Mouse (Mus musculus): ENCODE data around the gene Catsper4. TPM values are rescaled to one million over a fixed set of nuclear protein-coding genes. Genes with fewer than 3 reads are reported as not detected.

The Catsper4 gene
- polyA plus RNA-seq, 1 experiment from 2014 or later: not detected

Other genes with a start within 250 kb of the Catsper4 start
- 40.3 and 41.9 TPM in 2 replicates for gene Dhdds, start 226.5 kb downstream of the Catsper4 start, polyA plus RNA-seq (2016; fragmentation: Nextera tagmentation; extraction: Ambion mirVana)
- 21.6 and 25.7 TPM in 2 replicates for gene Lin28a, start 208.5 kb downstream of the Catsper4 start, polyA plus RNA-seq (2016; fragmentation: Nextera tagmentation; extraction: Ambion mirVana)
- gene Zfp683, start 173.5 kb downstream of the Catsper4 start, polyA plus RNA-seq (2016; fragmentation: Nextera tagmentation; extraction: Ambion mirVana): not detected in 2 replicates
- 1.7 and 3.5 TPM in 2 replicates for gene Crybg2, start 166.6 kb downstream of the Catsper4 start, polyA plus RNA-seq (2016; fragmentation: Nextera tagmentation; extraction: Ambion mirVana)
- gene Cd52, start 132.3 kb downstream of the Catsper4 start, polyA plus RNA-seq (2016; fragmentation: Nextera tagmentation; extraction: Ambion mirVana): 4.1 and 5.0 TPM in 2 replicates
- 6.3 and 7.3 TPM in 2 replicates for gene Ubxn11, start 124.8 kb downstream of the Catsper4 start, polyA plus RNA-seq (2016; fragmentation: Nextera tagmentation; extraction: Ambion mirVana)
- 267 and 270 TPM in 2 replicates for gene Sh3bgrl3, start 98.6 kb downstream of the Catsper4 start, polyA plus RNA-seq (2016; fragmentation: Nextera tagmentation; extraction: Ambion mirVana)
- gene Cep85, start 40.3 kb downstream of the Catsper4 start, polyA plus RNA-seq (2016; fragmentation: Nextera tagmentation; extraction: Ambion mirVana): 34.3 and 35.5 TPM in 2 replicates
- not detected in 2 replicates for gene Gm7534, start 24.4 kb downstream of the Catsper4 start, polyA plus RNA-seq (2016; fragmentation: Nextera tagmentation; extraction: Ambion mirVana)
- 0.97 and 1.1 TPM in 2 replicates for gene Cnksr1, start 11.0 kb upstream of the Catsper4 start, polyA plus RNA-seq (2016; fragmentation: Nextera tagmentation; extraction: Ambion mirVana)
- gene E130218I03Rik, start 16.3 kb upstream of the Catsper4 start, polyA plus RNA-seq (2016; fragmentation: Nextera tagmentation; extraction: Ambion mirVana): 0.72 and 0.90 TPM in 2 replicates
- gene Zfp593, start 18.2 kb upstream of the Catsper4 start, polyA plus RNA-seq (2016; fragmentation: Nextera tagmentation; extraction: Ambion mirVana): 20.7 and 22.7 TPM in 2 replicates
- 0.24 TPM in 1 of 2 replicates, not detected in the other for gene Gm30191, start 19.6 kb upstream of the Catsper4 start, polyA plus RNA-seq (2016; fragmentation: Nextera tagmentation; extraction: Ambion mirVana)
- 8.3 and 8.4 TPM in 2 replicates for gene Grrp1, start 26.7 kb upstream of the Catsper4 start, polyA plus RNA-seq (2016; fragmentation: Nextera tagmentation; extraction: Ambion mirVana)
- gene Pdik1l, start 60.5 kb upstream of the Catsper4 start, polyA plus RNA-seq (2016; fragmentation: Nextera tagmentation; extraction: Ambion mirVana): 21.7 and 22.0 TPM in 2 replicates
- gene Trim63, start 87.7 kb upstream of the Catsper4 start, polyA plus RNA-seq (2016; fragmentation: Nextera tagmentation; extraction: Ambion mirVana): 0.22 and 0.84 TPM in 2 replicates
- not detected in 2 replicates for gene Slc30a2, start 115.8 kb upstream of the Catsper4 start, polyA plus RNA-seq (2016; fragmentation: Nextera tagmentation; extraction: Ambion mirVana)
- 0.22 and 0.27 TPM in 2 replicates for gene Extl1, start 156.5 kb upstream of the Catsper4 start, polyA plus RNA-seq (2016; fragmentation: Nextera tagmentation; extraction: Ambion mirVana)
- 6.3 and 6.4 TPM in 2 replicates for gene Pafah2, start 168.9 kb upstream of the Catsper4 start, polyA plus RNA-seq (2016; fragmentation: Nextera tagmentation; extraction: Ambion mirVana)
- 2,040 and 2,174 TPM in 2 replicates for gene Stmn1, start 240.9 kb upstream of the Catsper4 start, polyA plus RNA-seq (2016; fragmentation: Nextera tagmentation; extraction: Ambion mirVana)

Measured in forebrain, embryonic 10.5 days (tissue).